Mouse (Mus musculus): Measurements from ENCODE around the gene Tmem131l. TPM values are rescaled to one million over a fixed set of nuclear protein-coding genes. Genes with fewer than 3 reads are reported as not detected.

Tmem131l gene
- polyA plus RNA-seq, 1 experiment, result 484 TPM

GRCm38 (mm10) chr3:83997563-83997962 is 42.4 kb downstream of the Tmem131l start:
- no peak overlapping the region for H3K4me3 ChIP-seq (replicated peaks; ENCODE audit: control insufficient read depth, low read depth, low read length)
- 74% methylated on average over 5 of the region's 5 CpGs for WGBS
- peaks cover 1% of the 10 kb centered on the region for H3K4me1 ChIP-seq (ENCODE audit: control insufficient read depth, insufficient read depth, low read length)
- no peak overlapping the region for H3K27ac ChIP-seq (ENCODE audit: control insufficient read depth, insufficient read depth, low read depth, low read length, poor library complexity)
- TF ChIP-seq CTCF (IDR thresholded peaks at IDR 0.05; ENCODE audit: control insufficient read depth, insufficient read depth, low read length) (no peak), POLR2A (IDR thresholded peaks at IDR 0.05; ENCODE audit: borderline replicate concordance, control insufficient read depth, low read depth, low read length) (no peak)

DNA sequence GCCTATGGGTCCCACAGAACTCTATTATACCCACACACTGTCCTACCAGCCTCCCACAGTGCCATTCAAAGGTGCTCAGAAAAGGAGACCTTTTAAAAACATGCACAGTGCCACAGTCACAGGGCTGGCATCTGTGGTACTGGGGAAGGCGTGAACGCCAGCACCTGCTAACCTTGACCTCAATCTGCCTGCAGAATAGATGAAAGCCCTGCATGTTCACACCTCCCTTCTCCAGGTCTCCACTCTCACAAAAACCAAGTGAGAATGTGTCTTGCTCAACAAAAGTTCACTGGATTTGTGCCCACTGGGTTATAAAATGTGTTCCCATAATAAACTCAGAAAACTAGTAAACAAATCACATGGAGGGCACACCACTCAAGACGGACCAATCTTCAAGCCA is 42.9 kb downstream of the Tmem131l start:
- 84% methylated on average over 3 of the region's 3 CpGs for WGBS
- no peak for TF ChIP-seq CTCF (IDR thresholded peaks at IDR 0.05; ENCODE audit: control insufficient read depth, insufficient read depth, low read length)
- TF ChIP-seq POLR2A (IDR thresholded peaks at IDR 0.05; ENCODE audit: borderline replicate concordance, control insufficient read depth, low read depth, low read length), result no peak
- Histone ChIP-seq H3K4me1 (ENCODE audit: control insufficient read depth, insufficient read depth, low read length) (peaks cover 1% of the 10 kb centered on the region), H3K27ac (ENCODE audit: control insufficient read depth, insufficient read depth, low read depth, low read length, poor library complexity) (no peak overlapping the region), H3K4me3 (replicated peaks; ENCODE audit: control insufficient read depth, low read depth, low read length) (no peak overlapping the region)

GRCm38 (mm10) chr3:83996086-83996485 is 43.9 kb downstream of the Tmem131l start:
- Histone ChIP-seq H3K4me1 (ENCODE audit: control insufficient read depth, insufficient read depth, low read length) (peaks cover 3% of the 10 kb centered on the region), H3K4me3 (replicated peaks; ENCODE audit: control insufficient read depth, low read depth, low read length) (no peak overlapping the region), H3K27ac (ENCODE audit: control insufficient read depth, insufficient read depth, low read depth, low read length, poor library complexity) (no peak overlapping the region)
- TF ChIP-seq CTCF (IDR thresholded peaks at IDR 0.05; ENCODE audit: control insufficient read depth, insufficient read depth, low read length) (no peak), POLR2A (IDR thresholded peaks at IDR 0.05; ENCODE audit: borderline replicate concordance, control insufficient read depth, low read depth, low read length) (no peak)
- 89% methylated on average over 6 of the region's 6 CpGs for WGBS

DNA sequence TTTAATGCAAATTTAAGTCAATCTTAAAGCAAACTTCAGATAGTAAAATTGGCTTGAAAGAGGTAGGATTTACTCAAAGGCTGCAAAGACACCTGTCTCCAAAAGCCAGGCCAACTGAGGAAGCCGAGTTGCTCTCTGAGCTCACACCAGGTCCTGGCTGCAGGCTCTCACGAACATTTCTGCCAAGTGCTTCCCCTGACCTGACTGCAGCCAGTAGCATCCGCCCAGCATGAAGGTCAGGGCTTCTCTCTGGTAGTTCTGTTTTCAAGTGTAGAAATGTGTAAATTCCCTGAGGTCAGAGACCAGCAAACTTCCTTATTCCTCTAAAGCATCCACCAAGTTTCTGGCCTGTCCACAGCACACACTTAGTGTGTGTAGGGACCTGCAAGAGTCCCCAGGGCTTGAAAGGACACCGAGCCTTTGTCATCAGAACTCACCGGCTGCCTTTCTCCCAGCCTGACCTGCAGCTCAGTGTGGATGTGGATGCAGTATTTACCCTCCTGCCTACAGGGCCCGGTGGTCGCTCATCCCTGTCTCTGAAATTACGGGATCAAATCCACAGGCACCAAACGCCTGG is 44.6 kb downstream of the Tmem131l start:
- WGBS, result 71% methylated on average over 9 of the region's 9 CpGs
- Histone ChIP-seq H3K27ac (ENCODE audit: control insufficient read depth, insufficient read depth, low read depth, low read length, poor library complexity) (no peak overlapping the region), H3K4me3 (replicated peaks; ENCODE audit: control insufficient read depth, low read depth, low read length) (no peak overlapping the region), H3K4me1 (ENCODE audit: control insufficient read depth, insufficient read depth, low read length) (peaks cover 4% of the 10 kb centered on the region)
- TF ChIP-seq POLR2A (IDR thresholded peaks at IDR 0.05; ENCODE audit: borderline replicate concordance, control insufficient read depth, low read depth, low read length) (no peak), CTCF (IDR thresholded peaks at IDR 0.05; ENCODE audit: control insufficient read depth, insufficient read depth, low read length) (no peak)

GRCm38 (mm10) chr3:83994217-83994839 is 45.6 kb downstream of the Tmem131l start:
- Histone ChIP-seq H3K27ac (ENCODE audit: control insufficient read depth, insufficient read depth, low read depth, low read length, poor library complexity) (no peak overlapping the region), H3K4me1 (ENCODE audit: control insufficient read depth, insufficient read depth, low read length) (peaks cover 4% of the 10 kb centered on the region), H3K4me3 (replicated peaks; ENCODE audit: control insufficient read depth, low read depth, low read length) (no peak overlapping the region)
- WGBS, result 85% methylated on average over 8 of the region's 8 CpGs
- TF ChIP-seq POLR2A (IDR thresholded peaks at IDR 0.05; ENCODE audit: borderline replicate concordance, control insufficient read depth, low read depth, low read length) (no peak), CTCF (IDR thresholded peaks at IDR 0.05; ENCODE audit: control insufficient read depth, insufficient read depth, low read length) (no peak)

DNA sequence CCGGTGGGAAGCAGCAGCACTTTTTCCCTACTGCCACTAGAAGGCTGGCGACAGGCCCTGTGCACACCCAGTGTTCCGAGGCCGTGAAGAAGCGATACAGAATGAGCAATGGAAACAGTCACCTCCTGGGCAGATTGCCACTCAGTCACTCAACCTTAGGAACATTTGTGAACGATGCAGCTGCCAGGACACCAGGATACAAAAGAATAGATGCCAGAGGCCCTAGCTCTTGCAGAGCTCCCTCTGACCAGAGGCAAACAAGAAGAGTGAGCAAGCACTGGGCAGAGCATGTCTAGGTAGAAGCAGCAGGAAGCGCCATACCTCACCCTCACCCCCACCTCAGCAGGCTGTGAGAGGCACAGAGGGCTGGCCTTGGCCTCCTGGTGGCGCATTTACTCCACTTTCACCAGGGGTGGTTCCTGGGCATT is 46.9 kb downstream of the Tmem131l start:
- 81% methylated on average over 8 of the region's 8 CpGs for WGBS
- H3K27ac ChIP-seq (ENCODE audit: control insufficient read depth, insufficient read depth, low read depth, low read length, poor library complexity), result peak overlapping the region; percentile 6; the same call in 1 of the 2 replicates
- no peak for TF ChIP-seq CTCF (IDR thresholded peaks at IDR 0.05; ENCODE audit: control insufficient read depth, insufficient read depth, low read length)
- no peak for TF ChIP-seq POLR2A (IDR thresholded peaks at IDR 0.05; ENCODE audit: borderline replicate concordance, control insufficient read depth, low read depth, low read length)
- peaks cover 8% of the 10 kb centered on the region for H3K4me1 ChIP-seq (ENCODE audit: control insufficient read depth, insufficient read depth, low read length)
- H3K4me3 ChIP-seq (replicated peaks; ENCODE audit: control insufficient read depth, low read depth, low read length), result no peak overlapping the region

- Histone ChIP-seq H3K4me3 (replicated peaks; ENCODE audit: control insufficient read depth, low read depth, low read length) (no peak overlapping the region), H3K27ac (ENCODE audit: control insufficient read depth, insufficient read depth, low read depth, low read length, poor library complexity) (no peak overlapping the region), H3K4me1 (ENCODE audit: control insufficient read depth, insufficient read depth, low read length) (peaks cover 10% of the 10 kb centered on the region)
- 47% methylated on average over 8 of the region's 8 CpGs for WGBS
- no peak for TF ChIP-seq CTCF (IDR thresholded peaks at IDR 0.05; ENCODE audit: control insufficient read depth, insufficient read depth, low read length)
- no peak for TF ChIP-seq POLR2A (IDR thresholded peaks at IDR 0.05; ENCODE audit: borderline replicate concordance, control insufficient read depth, low read depth, low read length)
These were observed 48.1 kb downstream of the Tmem131l start for GRCm38 (mm10) chr3:83991691-83992524.

- WGBS, result 66% methylated on average over 4 of the region's 4 CpGs
- Histone ChIP-seq H3K4me1 (ENCODE audit: control insufficient read depth, insufficient read depth, low read length) (peaks cover 8% of the 10 kb centered on the region), H3K4me3 (replicated peaks; ENCODE audit: control insufficient read depth, low read depth, low read length) (no peak overlapping the region), H3K27ac (ENCODE audit: control insufficient read depth, insufficient read depth, low read depth, low read length, poor library complexity) (no peak overlapping the region)
- no peak for TF ChIP-seq CTCF (IDR thresholded peaks at IDR 0.05; ENCODE audit: control insufficient read depth, insufficient read depth, low read length)
- no peak for TF ChIP-seq POLR2A (IDR thresholded peaks at IDR 0.05; ENCODE audit: borderline replicate concordance, control insufficient read depth, low read depth, low read length)
These were observed 51.8 kb downstream of the Tmem131l start for GRCm38 (mm10) chr3:83988214-83988613.
